Comparison of ENCODE assay signal across 9 mouse cellular contexts in genomic region chr5:74292050-74292449, GRCm38 (mm10).
A peak's percentile ranks its signal among the peaks of the same experiment; 100 is the strongest.
DNase-seq lines count a peak whose midpoint lies in the region; TF ChIP-seq lines count a peak whose summit lies in the region.
"Had no signal": no experiment of that assay in that cellular context is flagged by ENCODE, and none has a peak within 500 bp of the region (broad histone marks: within the 10 kb centered on the region; RNA-seq: fewer than 3 reads in every experiment).

No protein-coding gene starts in this region.

- no peaks in the 10 kb centered on the region for H3K9me3 ChIP-seq in E14TG2a.4 (ENCODE audit: low read length)
- H3K9me3 ChIP-seq: limb, embryonic 12.5 days had no signal

- peaks cover 1% of the 10 kb centered on the region; the same call in 1 of the 2 replicates for H3K4me1 ChIP-seq in E14TG2a.4 (replicated peaks; ENCODE audit: low read depth, low read length)

- DNase-seq in gastrocnemius, adult 2 months = no peak
- DNase-seq in gastrocnemius, adult 8-10 months (ENCODE audit: low spot score in 2 of 2) = no peak
- no peak for DNase-seq in left cerebral cortex, adult 2 months (ENCODE audit: extremely low spot score in 1 of 2, low spot score in 2 of 2)
- no peak for DNase-seq in left cerebral cortex, adult 11 months (ENCODE audit: low spot score)
- DNase-seq in brain, embryonic 14.5 days (ENCODE audit: low read depth) = no peak
- no peak for DNase-seq in left cerebral cortex, postnatal 4 days
- DNase-seq in gastrocnemius, adult 18-20 months (ENCODE audit: low spot score) = no peak

- no peak for TF ChIP-seq POLR2A in brain, embryonic 14.5 days (IDR thresholded peaks at IDR 0.05; ENCODE audit: borderline replicate concordance, extremely low read depth, insufficient read depth, insufficient read length, poor library complexity, severe bottlenecking)

- intact Hi-C loops in gastrocnemius, adult 2 months (cut with DNase I) = no loop called here
- intact Hi-C loops in left cerebral cortex, adult 2 months (cut with DNase I) = no loop called here
- intact Hi-C loops in left cerebral cortex, postnatal 4 days (cut with DNase I) = no loop called here

- no peak overlapping the region for H3K27ac ChIP-seq in gastrocnemius, adult 2 months
- no peak overlapping the region for H3K27ac ChIP-seq in left cerebral cortex, adult 2 months
- H3K27ac ChIP-seq: limb, embryonic 12.5 days had no signal

- no peaks in the 10 kb centered on the region for H3K36me3 ChIP-seq in E14TG2a.4 (ENCODE audit: insufficient read depth, low read length)
- H3K36me3 ChIP-seq: limb, embryonic 12.5 days had no signal

- no peak overlapping the region for H3K4me3 ChIP-seq in gastrocnemius, adult 2 months
- no peak overlapping the region for H3K4me3 ChIP-seq in left cerebral cortex, adult 2 months
- no peak overlapping the region for H3K4me3 ChIP-seq in E14TG2a.4 (replicated peaks; ENCODE audit: low read length)
- H3K4me3 ChIP-seq: limb, embryonic 12.5 days had no signal

- no peaks in the 10 kb centered on the region for H3K27me3 ChIP-seq in E14TG2a.4 (ENCODE audit: insufficient read depth, low read length)
- H3K27me3 ChIP-seq: limb, embryonic 12.5 days had no signal

- peak; percentile 39 for TF ChIP-seq CTCF in gastrocnemius, adult 2 months (IDR thresholded peaks at IDR 0.05)
- TF ChIP-seq CTCF in left cerebral cortex, adult 2 months (IDR thresholded peaks at IDR 0.05) = peak; percentile 33
- TF ChIP-seq CTCF in E14TG2a.4 (conservative IDR thresholded peaks at IDR 0.05; ENCODE audit: low read length) = peak; percentile 36
- TF ChIP-seq CTCF in brain, embryonic 14.5 days (IDR thresholded peaks at IDR 0.05; ENCODE audit: borderline replicate concordance, extremely low read depth, insufficient read depth, insufficient read length) = peak; percentile 38; the same call in 1 of the 2 replicates
